Mouse (Mus musculus) layer of hippocampus, adult 8-10 months (tissue): ENCODE measurements around the gene Olfr18. TPM values are rescaled to one million over a fixed set of nuclear protein-coding genes. Genes with fewer than 3 reads are reported as not detected.
"Not testable (repeated sequence)": the region's sequence is repeated elsewhere in the genome, so short reads cannot be mapped to it uniquely, and the experiment has no call there.

Experiments
- DNase-seq, 2 experiments: peaks; one replicate each; pipeline ENCODE4 v3.0.0; 2022; ENCODE audit warnings: low spot score in 2 of 2
- total RNA-seq, 4 experiments: library from RNA; stranded (reverse); gene quantifications; 2 replicates each; pipeline ENCODE4 v1.2.4; 2022

Olfr18 gene
- total RNA-seq: under 1 TPM in 1 of 4 experiments, not detected in 3; 0.22 TPM

- no peak for DNase-seq
Observed at GRCm38 (mm10) chr9:20335994-20336393, at the start of gene Olfr18. Gene Olfr18 (minus strand): TSS chr9:20336094.

DNA sequence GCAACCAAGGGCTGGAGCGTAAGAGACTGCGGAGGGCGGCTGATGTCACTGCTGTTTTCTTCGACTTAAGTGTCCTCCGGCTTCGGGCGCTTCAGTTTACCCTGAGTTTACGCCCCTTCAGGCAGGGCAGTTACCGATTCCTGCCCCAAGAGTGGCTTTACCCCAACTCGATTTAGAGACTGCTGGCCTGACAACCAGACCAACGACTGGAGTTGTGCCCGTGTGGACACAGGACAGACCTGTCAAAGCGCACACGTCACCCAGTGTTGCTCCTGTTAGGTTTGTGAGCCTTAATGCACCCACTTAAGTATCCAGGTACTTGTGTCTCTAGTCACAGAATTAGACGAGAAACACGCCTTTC lies 49.4 kb upstream of the Olfr18 start:
- no peak for DNase-seq

- DNase-seq: peak; percentile 60 to 86
Observed at GRCm38 (mm10) chr9:20384532-20385342, 48.8 kb upstream of the Olfr18 start, which contains the start of gene Zfp560. Gene Zfp560 (minus strand): TSS chr9:20385177.

- no peak for DNase-seq
Observed at GRCm38 (mm10) chr9:20383659-20384058, 47.8 kb upstream of the Olfr18 start.

DNA sequence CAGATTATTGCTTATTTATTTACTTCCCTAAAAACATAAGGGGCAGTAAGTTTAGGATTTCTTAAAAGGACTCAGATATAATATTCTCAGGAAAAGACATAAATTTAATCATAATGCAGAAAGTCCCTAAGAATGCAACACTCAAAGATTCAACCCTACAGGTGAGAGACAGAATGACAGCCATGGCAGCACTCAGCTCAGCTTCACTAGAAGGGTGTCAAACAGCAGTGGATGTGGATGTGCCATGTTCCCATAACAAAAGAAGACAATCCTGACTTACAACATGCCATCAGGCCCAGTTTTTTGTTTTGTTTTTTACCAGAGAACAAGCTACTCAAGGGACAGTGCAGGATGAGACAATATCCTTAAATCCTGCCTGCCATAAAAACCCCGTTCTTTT lies 38.8 kb upstream of the Olfr18 start:
- DNase-seq: no peak

DNA sequence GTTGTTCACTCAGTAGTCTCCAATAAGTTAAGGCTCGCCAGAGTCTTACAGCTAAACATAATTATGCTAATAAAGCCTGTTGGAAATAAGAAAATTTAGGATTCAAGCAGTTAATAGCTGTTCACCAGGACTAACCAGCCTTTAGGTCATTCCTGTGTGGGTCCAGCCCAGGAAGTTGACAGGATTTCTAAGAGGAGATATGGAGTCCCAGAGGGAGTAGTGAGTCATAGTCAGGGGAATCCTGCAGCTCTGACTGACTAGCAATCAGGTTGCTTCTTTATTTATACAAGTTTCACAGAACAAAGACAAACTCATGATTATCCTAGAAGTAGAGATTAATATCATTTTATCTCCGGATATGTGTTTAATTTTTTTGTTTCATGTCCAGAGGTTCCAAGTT lies 31.4 kb upstream of the Olfr18 start:
- DNase-seq: no peak

- no peak for DNase-seq
Observed at GRCm38 (mm10) chr9:20348501-20348900, 12.6 kb upstream of the Olfr18 start.

DNA sequence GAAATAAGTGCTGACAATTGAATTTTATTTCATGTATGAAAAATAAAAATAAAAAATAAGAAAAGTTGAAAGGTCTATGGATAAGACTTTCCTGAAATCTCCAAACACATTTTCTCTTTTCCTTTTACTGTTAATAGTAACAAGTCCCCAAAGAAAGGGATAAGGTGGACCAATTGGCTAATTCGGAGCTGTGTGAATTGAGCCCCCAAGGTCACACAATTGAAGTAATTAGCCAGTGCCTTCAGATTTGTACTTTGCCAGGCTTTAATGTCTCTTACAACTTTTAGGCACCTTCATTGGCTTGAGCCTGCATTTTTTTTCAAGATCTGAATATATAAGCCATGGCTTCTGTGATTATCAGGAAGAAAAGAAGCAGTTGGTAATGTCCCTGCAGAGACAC lies 37.7 kb downstream of the Olfr18 start, which contains the start of gene Olfr873:
Olfr873 (plus strand) TSS at position 301 of the 400 bp plus-strand sequence.
- DNase-seq: no peak

DNA sequence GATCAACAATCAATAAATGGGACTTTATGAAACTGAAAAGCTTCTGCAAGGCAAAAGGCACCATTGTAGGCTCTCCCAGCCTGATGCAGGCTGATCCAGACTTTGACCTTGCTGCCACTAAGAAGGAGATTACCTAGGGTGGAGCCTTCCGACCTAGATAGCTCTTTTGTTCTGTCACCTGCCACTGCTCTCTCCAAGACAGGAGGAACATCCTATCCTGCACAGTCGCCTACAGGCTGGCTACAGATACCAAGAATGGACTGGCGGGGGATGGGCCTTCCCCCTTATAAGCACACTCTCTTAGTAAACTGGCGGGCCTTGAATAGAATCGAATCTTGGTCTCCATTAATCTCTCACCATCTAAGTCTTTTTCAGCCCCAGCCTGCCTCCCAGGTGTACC lies 40.3 kb downstream of the Olfr18 start:
- DNase-seq: not testable (repeated sequence)

DNA sequence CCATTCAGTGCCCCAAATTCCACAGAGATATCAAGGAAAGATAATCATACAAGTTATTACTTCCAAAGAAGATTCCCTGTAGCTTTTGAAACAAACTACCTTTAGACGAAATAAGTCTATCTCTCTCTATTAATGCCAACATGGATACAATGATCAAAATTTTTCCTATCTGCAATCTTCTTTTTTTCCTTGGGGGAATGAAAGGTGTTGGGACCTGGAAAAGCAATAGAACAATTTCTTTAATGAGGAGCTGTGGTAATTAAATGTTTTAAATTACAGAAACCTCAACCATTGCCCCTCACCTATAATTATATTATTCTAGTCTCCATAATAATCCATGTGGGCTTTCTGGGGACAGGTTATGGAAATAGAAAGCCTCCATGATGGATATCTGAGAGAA lies 53.8 kb downstream of the Olfr18 start, which contains the start of gene Olfr39:
Olfr39 (plus strand) TSS at position 301 of the 400 bp plus-strand sequence.
- DNase-seq: no peak

Other genes starting within 250 kb of the Olfr18 start
- gene Olfr868, start 237.5 kb downstream of the Olfr18 start, total RNA-seq: not detected
- not detected for gene Olfr869, start 207.1 kb downstream of the Olfr18 start, total RNA-seq
- gene Olfr870, start 162.0 kb downstream of the Olfr18 start, total RNA-seq: not detected
- gene Olfr871, start 123.9 kb downstream of the Olfr18 start, total RNA-seq: not detected
- gene Olfr872, start 99.0 kb downstream of the Olfr18 start, total RNA-seq: not detected
- not detected for gene Olfr39, start 53.7 kb downstream of the Olfr18 start, total RNA-seq
- gene Olfr873, start 37.6 kb downstream of the Olfr18 start, total RNA-seq: not detected
- gene Zfp560, start 49.1 kb upstream of the Olfr18 start, total RNA-seq: 10 to 100 TPM in 2 of 4 experiments, 1 to 10 TPM in 2; 8.1 to 10.9 (median 9.3) TPM
- gene Zfp26, start 124.1 kb upstream of the Olfr18 start, total RNA-seq: 10 to 100 TPM; 26.6 to 30.0 (median 27.0) TPM
- 10 to 100 TPM; 26.3 to 34.1 (median 29.9) TPM for gene Zfp426, start 156.7 kb upstream of the Olfr18 start, total RNA-seq
- gene Zfp266, start 185.3 kb upstream of the Olfr18 start, total RNA-seq: 10 to 100 TPM; 35.9 to 53.1 (median 42.1) TPM
- 10 to 100 TPM; 14.4 to 23.3 (median 20.4) TPM for gene Zfp846, start 245.2 kb upstream of the Olfr18 start, total RNA-seq